Mouse (Mus musculus): Measurements from ENCODE around the gene Ciapin1.

DNA sequence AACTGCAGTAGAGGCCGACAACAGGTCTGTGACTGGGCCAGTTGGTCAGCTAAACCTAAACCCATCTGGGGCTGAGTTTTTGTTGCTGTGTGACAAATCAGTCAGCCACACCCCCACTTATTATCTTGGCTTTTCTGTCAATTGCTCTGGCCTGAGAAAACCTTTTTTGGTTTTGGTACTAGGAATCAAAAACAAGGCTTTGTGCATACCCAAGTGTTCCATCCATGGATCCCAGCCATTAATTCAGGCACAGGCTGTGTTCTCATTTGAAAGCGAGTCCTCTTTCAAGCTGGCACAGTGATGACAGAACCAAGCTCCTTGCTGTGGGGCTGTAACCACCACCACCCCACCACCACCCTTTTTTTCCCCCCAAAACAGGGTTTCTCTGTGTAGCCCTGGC lies 16.8 kb downstream of the Ciapin1 start:
- TF ChIP-seq CTCF (IDR thresholded peaks at IDR 0.05; ENCODE audit: control insufficient read depth, insufficient read depth, insufficient read length) (no peak), MYOG (IDR thresholded peaks at IDR 0.05; ENCODE audit: control insufficient read depth, extremely low read depth, insufficient read length) (no peak), USF1 (IDR thresholded peaks at IDR 0.05; ENCODE audit: low read depth) (no peak)
